Mouse (Mus musculus): ENCODE data around the gene Itpr2. TPM values are rescaled to one million over a fixed set of nuclear protein-coding genes. Genes with fewer than 3 reads are reported as not detected.

Gene Itpr2
- polyA plus RNA-seq, 1 experiment from 2014 or later = 9.3 TPM

DNA sequence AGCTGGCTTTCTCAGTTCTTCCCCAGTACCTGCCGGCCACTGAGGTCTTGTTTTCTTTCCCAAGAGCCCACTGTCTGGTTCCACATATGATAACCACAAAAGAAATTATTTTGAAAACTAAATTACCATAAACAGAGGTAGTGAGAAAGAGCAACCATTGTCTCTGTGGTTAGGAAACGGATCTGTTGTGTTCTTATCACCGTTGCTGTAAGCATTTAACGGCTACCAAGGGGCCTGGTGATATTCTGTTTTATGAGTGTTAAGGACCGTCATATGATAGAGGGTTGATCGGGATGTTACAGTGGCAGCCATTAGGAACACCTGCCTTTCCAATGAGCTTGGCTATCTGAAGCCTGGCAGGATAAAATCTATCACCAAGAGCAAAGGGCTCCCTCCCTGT, 390.2 kb downstream of the Itpr2 start:
- peaks cover 27% of the 10 kb centered on the region for H3K4me1 ChIP-seq
- H3K9me3 ChIP-seq = no peaks in the 10 kb centered on the region
- H3K9ac ChIP-seq = no peak overlapping the region
- ATAC-seq (replicated peaks) = no peak
- no peak overlapping the region for H3K4me2 ChIP-seq
- no peaks in the 10 kb centered on the region for H3K27me3 ChIP-seq (replicated peaks)
- no peak overlapping the region for H3K4me3 ChIP-seq
- H3K27ac ChIP-seq = 0 out of 2 replicates have a peak overlapping the region, but pooled peaks have one; percentile 32
- H3K36me3 ChIP-seq (replicated peaks) = no peaks in the 10 kb centered on the region
- 44% methylated on average over 6 of the region's 6 CpGs for WGBS

DNA sequence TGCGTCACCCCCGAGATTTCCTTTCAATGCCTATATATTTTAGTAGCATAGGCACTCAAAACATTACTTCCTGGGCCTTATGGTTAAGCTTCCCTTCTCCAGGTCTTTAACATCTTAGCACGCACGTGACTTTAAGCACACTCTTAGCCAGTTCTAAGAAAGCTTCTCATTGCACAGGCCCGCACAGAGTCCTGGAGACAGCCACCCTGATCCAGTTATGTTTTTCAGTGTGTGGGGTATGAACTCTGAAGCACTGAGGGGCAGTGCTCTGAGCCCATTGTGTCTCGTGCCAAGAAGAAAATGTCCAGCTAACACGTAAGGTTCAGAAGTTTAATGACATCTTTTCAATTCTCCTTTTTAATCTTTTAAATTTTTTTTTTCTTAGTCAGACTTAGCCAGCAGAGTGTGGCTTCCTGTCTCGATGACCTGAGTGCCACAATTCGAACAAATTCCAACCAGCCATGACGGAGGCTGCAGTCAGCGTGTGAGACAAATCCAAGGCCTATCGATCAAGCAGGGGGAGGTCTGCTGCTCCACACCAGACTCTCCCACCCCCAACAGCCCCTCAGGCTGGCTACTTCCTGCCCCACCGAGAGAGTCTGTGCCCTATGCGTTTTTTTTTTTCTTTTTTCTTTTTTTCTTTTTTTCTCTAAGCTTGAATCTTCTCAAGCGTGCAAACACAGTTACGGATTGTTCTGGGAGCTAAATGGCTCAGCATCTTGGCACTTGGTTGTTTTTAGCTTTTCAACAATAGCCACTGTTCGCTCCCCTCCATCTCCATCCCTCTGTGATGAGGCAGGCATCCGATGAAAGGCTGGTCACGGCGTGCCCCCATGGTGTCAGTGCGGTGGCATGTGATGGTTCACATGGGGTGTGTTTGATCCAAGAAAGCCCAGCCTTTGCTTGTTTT, 390.9 kb downstream of the Itpr2 start:
- 27% methylated on average over 21 of the region's 21 CpGs for WGBS
- Histone ChIP-seq H3K27me3 (replicated peaks) (no peaks in the 10 kb centered on the region), H3K4me1 (peaks cover 27% of the 10 kb centered on the region), H3K27ac (0 out of 2 replicates have a peak overlapping the region, but pooled peaks have one; percentile 32), H3K4me2 (no peak overlapping the region), H3K9me3 (no peaks in the 10 kb centered on the region), H3K4me3 (no peak overlapping the region), H3K9ac (no peak overlapping the region), H3K36me3 (replicated peaks) (no peaks in the 10 kb centered on the region)
- ATAC-seq (replicated peaks) = peak; percentile 63

DNA sequence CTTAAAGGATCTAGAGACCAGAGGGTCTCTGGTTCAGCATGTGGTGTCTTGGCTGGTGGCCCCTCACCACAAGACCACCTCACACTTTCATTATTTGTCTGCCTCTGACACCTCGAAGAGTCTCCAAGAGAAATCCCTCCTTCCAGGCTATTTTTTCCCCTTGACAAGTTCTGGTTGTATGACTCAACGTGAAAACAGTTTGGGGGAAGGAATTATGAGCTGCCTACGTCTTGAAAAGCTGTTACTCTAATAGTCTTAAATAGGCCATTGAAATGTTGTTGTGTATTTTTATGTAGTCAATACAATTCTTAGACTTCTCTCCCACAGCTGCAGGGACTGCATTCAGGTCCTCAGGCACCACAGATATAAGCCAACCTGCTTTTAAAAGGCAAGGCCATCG, 391.6 kb downstream of the Itpr2 start:
- Histone ChIP-seq H3K4me1 (peaks cover 27% of the 10 kb centered on the region), H3K4me2 (no peak overlapping the region), H3K9me3 (no peaks in the 10 kb centered on the region), H3K4me3 (no peak overlapping the region), H3K27me3 (replicated peaks) (no peaks in the 10 kb centered on the region), H3K27ac (no peak overlapping the region), H3K9ac (no peak overlapping the region), H3K36me3 (replicated peaks) (no peaks in the 10 kb centered on the region)
- 63% methylated on average over 4 of the region's 4 CpGs for WGBS
- ATAC-seq (replicated peaks) = no peak

DNA sequence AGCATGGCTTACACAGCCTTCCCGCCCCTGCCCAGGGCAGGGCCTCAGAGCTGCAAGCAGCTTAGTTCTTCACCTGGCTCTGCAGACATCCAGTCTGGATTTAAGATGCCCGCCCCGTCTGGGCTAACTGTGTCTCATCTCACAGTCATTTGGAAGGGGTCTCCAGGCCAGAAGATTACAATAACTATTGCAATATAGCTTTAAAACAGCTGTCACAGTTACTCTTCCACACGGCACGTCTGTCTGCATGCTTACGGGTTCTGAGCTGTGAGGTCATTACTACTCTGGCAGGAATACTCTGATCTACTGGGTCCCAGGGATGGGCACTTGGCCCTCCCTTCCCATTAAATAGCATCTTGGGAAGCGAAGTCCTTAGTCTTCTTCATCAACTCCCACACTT, 393.3 kb downstream of the Itpr2 start:
- no peak overlapping the region for H3K27ac ChIP-seq
- H3K4me1 ChIP-seq = peaks cover 20% of the 10 kb centered on the region
- 77% methylated on average over 7 of the region's 7 CpGs for WGBS
- H3K4me3 ChIP-seq = no peak overlapping the region
- H3K9ac ChIP-seq = no peak overlapping the region
- H3K4me2 ChIP-seq = no peak overlapping the region
- no peaks in the 10 kb centered on the region for H3K27me3 ChIP-seq (replicated peaks)
- no peaks in the 10 kb centered on the region for H3K9me3 ChIP-seq
- no peaks in the 10 kb centered on the region for H3K36me3 ChIP-seq (replicated peaks)
- ATAC-seq (replicated peaks) = no peak

DNA sequence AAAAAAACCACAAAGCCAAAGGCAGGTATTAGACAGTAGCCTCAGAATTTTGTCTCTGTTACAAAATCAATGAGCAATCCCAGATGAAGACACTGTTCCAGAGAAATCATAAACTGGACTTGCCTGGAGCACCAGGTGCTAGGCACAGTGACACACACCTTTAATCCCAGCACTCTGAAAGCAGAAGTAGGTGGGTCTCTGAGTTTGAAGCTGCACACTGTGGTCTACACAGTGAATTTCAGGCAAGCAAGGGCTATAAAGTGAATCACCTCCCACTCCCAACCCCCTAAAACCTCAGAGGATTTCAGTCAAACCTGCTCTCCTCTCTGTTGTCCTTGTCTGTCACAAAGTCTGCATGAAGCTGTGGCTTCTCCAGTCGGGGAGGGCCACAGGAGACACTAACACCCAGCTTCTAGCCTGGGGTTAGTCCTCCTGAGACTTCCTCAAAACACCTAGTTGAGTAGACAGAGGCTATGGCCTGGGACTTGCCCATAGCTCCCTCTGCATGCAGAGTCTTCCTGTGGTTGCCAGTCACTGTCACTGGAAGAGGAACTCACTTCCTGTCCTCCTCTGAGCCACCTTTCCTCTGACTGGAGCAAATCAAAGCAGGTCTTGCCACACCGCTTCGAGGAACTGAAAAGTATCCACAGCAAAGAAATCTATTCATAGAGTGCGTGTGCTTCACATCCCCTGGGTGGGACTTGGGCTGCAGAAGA, 394.7 kb downstream of the Itpr2 start:
- ATAC-seq (replicated peaks) = no peak
- 80% methylated on average over 4 of the region's 4 CpGs for WGBS

DNA sequence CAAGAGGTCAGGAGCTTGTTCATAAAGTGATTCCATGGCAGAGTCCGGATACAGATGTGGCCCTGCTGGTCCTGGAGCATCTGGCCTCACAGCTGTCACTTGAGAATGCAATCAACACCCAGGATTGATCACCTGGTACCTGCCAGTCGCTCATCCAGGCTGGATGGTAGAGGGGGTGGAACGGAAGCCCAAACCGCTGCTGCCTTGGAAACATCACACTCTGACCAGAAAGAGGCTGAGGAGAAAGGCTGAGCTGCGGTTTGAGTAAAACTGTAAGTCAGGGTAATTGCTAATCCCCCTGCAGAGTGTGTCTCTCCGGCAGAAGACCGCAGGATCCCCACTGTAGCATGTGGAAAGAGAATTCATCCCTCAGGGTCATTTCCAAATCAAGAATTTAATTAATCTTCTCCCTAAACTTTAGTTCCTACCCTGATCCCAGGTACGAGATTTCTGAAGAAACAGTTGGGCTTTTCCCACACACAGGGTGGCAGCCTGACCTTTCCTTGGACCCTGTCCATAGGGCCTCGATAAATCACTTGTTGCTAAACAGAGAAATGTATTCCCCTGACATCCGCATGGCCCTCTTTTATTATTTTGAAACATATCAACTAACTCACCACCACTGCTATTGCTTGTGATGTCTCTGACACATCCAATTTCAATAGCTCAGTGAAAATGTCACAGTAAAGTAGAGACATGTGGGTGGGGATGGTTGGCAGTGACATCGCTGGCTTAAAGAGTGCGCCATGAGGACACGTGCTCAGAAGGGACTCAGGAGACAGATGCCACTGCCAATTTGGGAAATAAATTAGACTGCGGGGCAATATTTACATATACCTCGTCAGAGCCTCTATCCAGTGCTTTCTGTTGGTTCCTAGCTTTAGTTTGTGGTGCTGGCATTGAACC, 418.7 kb downstream of the Itpr2 start:
- ATAC-seq (replicated peaks) = no peak
- WGBS = 68% methylated on average over 15 of the region's 15 CpGs

More for the DNA sequence above, 394.7 kb downstream of the Itpr2 start:
- Histone ChIP-seq H3K27ac (no peak overlapping the region), H3K4me1 (peaks cover 15% of the 10 kb centered on the region), H3K9ac (no peak overlapping the region), H3K4me3 (no peak overlapping the region), H3K4me2 (no peak overlapping the region), H3K9me3 (no peaks in the 10 kb centered on the region), H3K36me3 (replicated peaks) (no peaks in the 10 kb centered on the region), H3K27me3 (replicated peaks) (no peaks in the 10 kb centered on the region)

DNA sequence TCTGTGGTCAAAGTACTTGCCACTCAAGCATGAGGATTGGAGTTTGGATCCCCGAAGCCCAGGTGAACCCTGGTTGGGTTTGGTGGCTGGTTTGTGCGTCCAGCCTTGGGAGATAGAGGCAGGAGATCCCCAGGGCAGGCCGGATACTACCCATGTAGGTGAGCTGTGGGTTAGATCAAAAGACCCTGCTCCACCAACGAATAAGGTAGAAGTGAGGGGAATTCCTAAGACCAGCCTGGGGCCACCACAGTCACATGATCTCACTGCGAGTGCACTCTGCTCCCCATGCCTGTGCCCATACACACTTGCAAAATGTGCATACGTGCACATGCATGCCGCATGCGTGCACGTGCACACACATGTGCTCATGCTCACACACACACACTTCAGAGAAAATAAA, 419.5 kb downstream of the Itpr2 start:
- Histone ChIP-seq H3K4me2 (no peak overlapping the region), H3K4me3 (no peak overlapping the region), H3K4me1 (peaks cover 7% of the 10 kb centered on the region; the same call in 1 of the 2 replicates), H3K27ac (no peak overlapping the region), H3K36me3 (replicated peaks) (no peaks in the 10 kb centered on the region), H3K9ac (no peak overlapping the region), H3K9me3 (no peaks in the 10 kb centered on the region), H3K27me3 (replicated peaks) (no peaks in the 10 kb centered on the region)
- ATAC-seq (replicated peaks) = no peak
- 94% methylated on average over 9 of the region's 9 CpGs for WGBS

More for the DNA sequence above, 418.7 kb downstream of the Itpr2 start:
- Histone ChIP-seq H3K4me1 (peaks cover 7% of the 10 kb centered on the region; the same call in 1 of the 2 replicates), H3K4me2 (no peak overlapping the region), H3K9me3 (no peaks in the 10 kb centered on the region), H3K9ac (no peak overlapping the region), H3K4me3 (no peak overlapping the region), H3K36me3 (replicated peaks) (no peaks in the 10 kb centered on the region), H3K27me3 (replicated peaks) (no peaks in the 10 kb centered on the region), H3K27ac (no peak overlapping the region)

DNA sequence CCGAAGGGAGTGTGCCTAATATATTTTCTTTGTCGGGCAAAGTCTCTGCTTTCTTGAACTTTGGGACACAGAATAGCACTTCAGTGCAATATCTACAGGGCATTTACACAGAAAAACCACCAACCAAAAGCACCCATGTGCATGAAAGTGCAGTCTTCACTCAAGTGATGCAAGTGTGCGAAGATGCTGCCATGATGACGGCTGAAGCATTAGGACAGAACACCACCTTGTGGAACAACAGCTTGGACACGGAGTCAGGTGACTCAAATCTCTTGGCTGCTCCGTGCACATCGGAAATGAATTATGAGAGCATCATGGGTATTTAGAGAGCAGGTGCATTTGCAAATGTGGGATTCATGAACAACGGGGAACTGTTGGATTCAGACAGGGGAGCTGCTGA, 420.4 kb downstream of the Itpr2 start:
- Histone ChIP-seq H3K9me3 (no peaks in the 10 kb centered on the region), H3K27ac (no peak overlapping the region), H3K27me3 (replicated peaks) (no peaks in the 10 kb centered on the region), H3K4me2 (no peak overlapping the region), H3K4me3 (no peak overlapping the region), H3K4me1 (peaks cover 7% of the 10 kb centered on the region; the same call in 1 of the 2 replicates), H3K9ac (no peak overlapping the region), H3K36me3 (replicated peaks) (no peaks in the 10 kb centered on the region)
- no peak for ATAC-seq (replicated peaks)
- 95% methylated on average over 8 of the region's 8 CpGs for WGBS

DNA sequence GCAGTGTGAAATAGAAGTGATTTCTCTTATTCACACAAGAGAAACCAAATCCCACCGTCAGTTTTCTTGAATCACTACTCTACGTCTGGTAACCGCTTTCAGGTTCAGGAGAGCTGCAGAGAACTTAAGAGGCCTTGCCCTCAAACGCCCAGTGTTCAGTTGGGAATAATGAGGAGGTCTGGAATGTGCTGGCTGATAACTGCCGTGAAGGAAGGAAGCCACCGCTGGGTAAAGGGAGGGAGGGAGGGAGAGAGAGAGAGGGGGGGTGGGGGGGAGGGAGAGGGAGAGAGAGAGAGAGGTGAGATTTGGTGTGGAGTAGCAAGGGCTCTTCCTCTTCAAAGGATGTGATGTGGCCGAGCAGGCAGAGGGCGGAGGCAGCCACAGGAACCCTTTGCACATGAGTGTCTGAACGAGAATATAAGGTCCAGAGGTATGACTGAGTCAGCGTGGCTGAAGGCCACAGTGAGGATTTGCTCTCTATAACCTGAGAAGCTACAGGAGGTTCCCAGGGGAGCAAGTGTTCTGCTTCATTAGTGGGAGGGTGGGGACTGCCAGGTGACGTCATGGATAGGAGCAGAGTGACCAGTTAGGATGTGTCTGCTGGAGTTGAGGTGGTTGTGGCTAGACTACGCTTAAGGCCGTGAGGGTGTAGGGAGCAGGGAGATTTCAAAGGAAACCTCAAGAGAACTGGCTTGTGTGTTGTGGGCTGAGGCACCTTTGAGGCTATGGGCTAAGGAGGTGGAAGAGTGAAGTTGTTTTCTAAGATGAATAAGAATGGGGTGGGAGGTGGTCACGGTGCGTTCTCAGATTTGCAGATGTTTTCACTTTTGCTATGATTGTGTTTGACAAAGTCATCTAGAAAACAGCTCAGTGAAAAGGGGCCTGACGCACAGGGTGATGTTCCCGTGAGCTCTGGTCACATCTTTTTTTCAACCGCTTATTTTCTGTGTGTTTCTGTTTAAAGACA, 421.2 kb downstream of the Itpr2 start:
- Histone ChIP-seq H3K27ac (no peak overlapping the region), H3K4me2 (no peak overlapping the region), H3K4me1 (peaks cover 7% of the 10 kb centered on the region; the same call in 1 of the 2 replicates), H3K4me3 (no peak overlapping the region), H3K9me3 (no peaks in the 10 kb centered on the region), H3K27me3 (replicated peaks) (no peaks in the 10 kb centered on the region), H3K9ac (no peak overlapping the region), H3K36me3 (replicated peaks) (no peaks in the 10 kb centered on the region)
- WGBS = 71% methylated on average over 18 of the region's 18 CpGs
- ATAC-seq (replicated peaks) = no peak

DNA sequence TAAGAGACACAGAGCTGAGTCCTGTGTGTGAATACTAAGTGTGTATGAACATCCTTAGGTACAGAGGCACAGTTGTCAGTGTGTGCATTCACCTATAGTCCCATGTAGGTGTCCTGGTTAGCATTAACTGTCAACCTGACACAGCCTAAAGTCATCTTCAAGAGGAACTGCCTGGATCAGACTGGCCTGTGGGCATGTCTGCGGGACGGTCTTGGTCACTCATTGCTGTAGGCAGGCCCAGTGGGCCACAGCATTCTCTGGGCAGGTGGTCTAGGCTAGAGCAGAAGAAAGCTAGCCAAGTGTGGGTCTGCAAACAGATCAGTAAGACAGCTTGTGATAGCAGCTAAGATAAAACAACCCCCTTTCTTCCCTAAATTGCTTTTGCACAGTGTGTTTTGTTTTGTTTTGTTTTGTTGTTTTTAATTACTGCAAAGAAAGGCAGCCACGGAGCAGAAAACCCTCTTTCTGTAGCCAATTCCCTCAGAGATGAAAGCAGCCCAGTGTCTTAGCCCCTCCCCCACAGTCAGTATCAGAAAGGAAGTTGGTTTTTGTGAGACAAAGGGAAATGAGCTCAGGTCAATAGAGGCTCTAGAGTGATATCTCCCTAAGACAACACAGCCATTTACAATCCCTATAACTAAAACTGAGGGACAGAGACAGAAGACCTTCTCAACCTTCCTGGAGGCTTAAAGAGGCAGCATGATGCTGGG, 422.1 kb downstream of the Itpr2 start:
- H3K4me1 ChIP-seq = peaks cover 7% of the 10 kb centered on the region; the same call in 1 of the 2 replicates
- H3K4me2 ChIP-seq = no peak overlapping the region
- no peak overlapping the region for H3K9ac ChIP-seq
- WGBS = 60% methylated on average over 3 of the region's 3 CpGs
- H3K9me3 ChIP-seq = no peaks in the 10 kb centered on the region
- H3K27ac ChIP-seq = no peak overlapping the region
- no peaks in the 10 kb centered on the region for H3K27me3 ChIP-seq (replicated peaks)
- H3K4me3 ChIP-seq = no peak overlapping the region
- no peak for ATAC-seq (replicated peaks)
- H3K36me3 ChIP-seq (replicated peaks) = no peaks in the 10 kb centered on the region

Measured in midbrain, embryonic 15.5 days (tissue).